Mouse (Mus musculus) Muller cell, postnatal 12 days (primary cell): ENCODE results near the gene Pramel5.
"Not testable (repeated sequence)": the region's sequence is repeated elsewhere in the genome, so short reads cannot be mapped to it uniquely, and the experiment has no call there.

Experiments used
- DNase-seq: peaks from one replicate; pipeline ENCODE4 v3.0.0-alpha.2; 2015; ENCODE audit errors: inconsistent ontology term

Pramel5 gene

DNA sequence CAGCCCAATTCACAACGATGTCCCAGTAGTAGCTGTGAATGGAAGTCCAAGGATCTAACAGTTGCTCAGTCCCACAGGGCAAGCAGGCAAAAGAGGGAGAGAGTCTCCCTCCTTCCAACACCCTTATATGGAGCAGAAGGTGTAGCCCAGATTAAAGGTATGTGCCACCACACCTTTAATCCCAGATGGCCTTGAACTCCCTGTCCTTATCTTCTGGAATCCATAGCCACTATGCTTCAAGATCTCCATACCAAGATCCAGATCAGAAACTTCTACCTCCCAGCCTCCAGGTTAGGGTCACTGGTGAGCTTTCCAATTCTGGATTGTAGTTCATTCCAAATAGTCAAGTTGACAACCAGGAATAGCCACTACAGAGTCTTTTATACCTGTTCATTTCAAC, at the start of gene Pramel5:
Pramel5 (minus strand) TSS at position 101 of the 400 bp plus-strand sequence.
- not testable (repeated sequence) for DNase-seq

DNA sequence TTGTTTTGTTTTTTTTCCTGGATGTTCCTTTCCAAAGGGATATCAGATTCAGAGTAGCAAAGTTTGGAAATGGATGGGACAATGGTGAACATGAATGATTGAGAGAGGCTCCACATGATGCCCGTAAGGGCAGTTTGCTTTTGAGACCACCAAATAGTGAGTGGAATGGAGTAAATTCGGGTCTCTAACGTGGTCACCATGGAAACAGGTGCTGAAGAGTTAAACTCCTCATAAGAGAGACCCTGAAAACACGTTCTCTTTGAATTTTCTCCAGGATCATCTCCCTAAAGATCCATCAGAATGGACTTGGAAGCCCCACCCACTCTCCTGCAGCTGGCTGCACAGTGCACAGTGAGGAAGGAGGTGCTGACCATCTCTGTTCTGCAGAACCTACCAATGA, 49.7 kb upstream of the Pramel5 start, which contains the start of gene Gm13128:
Gm13128 (plus strand) TSS at position 301 of the 400 bp plus-strand sequence.
- not testable (repeated sequence) for DNase-seq

DNA sequence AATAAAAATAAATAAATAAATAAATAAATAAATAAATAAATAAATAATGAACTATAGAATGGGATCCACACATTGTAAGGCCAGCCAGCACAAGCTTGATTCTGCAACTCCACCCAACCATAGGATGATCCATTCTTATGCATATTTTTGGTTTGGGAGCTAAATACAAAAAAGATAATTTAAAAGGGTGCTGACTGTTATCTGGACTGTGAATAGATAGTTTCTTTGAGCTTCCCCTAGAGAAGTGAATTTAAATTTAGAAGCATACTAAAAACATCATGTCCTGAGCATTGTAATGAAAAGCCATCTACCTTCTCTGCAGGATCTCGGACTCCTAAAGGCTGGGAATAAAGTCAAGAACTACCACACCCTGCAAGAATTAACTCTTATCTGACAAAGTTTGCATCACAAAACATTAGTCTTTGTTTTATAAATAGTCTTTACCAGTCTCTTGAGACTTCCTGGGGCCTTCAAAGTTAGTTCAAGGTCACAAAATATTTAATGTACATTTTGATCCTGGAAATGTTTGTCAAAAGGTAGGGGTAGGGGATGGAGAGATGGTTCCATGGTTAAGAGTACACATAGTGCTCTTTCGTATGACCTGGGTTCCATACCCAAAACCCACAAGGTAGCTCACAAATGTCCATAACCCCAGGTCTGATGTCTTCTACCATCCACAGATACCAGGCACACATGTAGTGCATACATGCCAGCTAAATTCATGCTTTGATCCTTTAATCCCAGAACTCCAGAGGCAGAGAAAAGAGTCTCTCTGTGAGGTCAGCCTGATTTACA, 32.6 kb upstream of the Pramel5 start:
- DNase-seq, result not testable (repeated sequence)

DNA sequence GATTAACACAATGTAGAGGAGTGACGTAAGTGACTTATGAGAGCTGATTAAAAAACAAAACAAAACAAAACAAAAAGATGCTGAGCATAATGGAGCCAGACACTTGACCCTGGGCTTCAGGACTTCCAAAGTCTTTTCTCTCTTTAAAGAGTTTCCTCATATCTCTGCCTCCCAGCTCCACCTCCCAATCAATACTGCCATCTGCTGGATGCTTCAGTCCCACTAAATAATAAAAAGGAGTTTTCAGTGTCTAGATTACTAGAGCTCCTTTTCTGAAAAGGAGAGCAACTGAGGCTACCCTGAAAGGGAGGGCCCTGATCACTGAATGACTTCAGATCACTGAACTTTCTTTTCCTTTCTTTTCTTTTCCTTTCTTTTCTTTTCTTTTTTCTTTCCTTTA, 19.1 kb upstream of the Pramel5 start:
- not testable (repeated sequence) for DNase-seq

DNA sequence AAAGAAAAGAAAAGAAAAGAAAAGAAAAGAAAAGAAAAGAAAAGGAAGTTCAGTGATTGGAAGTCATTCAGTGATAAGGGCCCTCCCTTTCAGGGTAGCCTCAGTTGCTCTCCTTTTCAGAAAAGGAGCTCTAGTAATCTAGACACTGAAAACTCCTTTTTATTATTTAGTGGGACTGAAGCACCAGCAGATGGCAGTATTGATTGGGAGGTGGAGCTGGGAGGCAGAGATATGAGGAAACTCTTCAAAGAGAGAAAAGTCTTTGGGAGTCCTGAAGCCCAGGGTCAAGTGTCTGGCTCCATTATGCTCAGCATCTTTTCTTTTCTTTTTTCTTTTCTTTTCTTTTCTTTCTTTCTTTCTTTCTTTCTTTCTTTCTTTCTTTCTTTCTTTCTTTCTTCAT, 25.5 kb downstream of the Pramel5 start:
- not testable (repeated sequence) for DNase-seq
